Mouse (Mus musculus) heart, postnatal 25 days (tissue): ENCODE measurements around the gene Gm10840. TPM values are rescaled to one million over a fixed set of nuclear protein-coding genes. Genes with fewer than 3 reads are reported as not detected.
A peak's percentile ranks its signal among the peaks of the same experiment; 100 is the strongest.
"Not testable (repeated sequence)": the region's sequence is repeated elsewhere in the genome, so short reads cannot be mapped to it uniquely, and the experiment has no call there.

Experiments
- DNase-seq: peaks from one replicate; pipeline ENCODE4 v3.0.0; 2022; ENCODE audit warnings: low spot score
- intact Hi-C: fragments of 180-260 bp; cut with DNase I; formaldehyde crosslinking; loops from one replicate; pipeline ENCODE4 v1.15.1; 2025
- total RNA-seq, 2 experiments: library from RNA; stranded (reverse); gene quantifications; 2 replicates each; pipeline ENCODE4 v1.2.3; 2021

Gene Gm10840
- total RNA-seq, 2 experiments from 2014 or later: not detected

DNA sequence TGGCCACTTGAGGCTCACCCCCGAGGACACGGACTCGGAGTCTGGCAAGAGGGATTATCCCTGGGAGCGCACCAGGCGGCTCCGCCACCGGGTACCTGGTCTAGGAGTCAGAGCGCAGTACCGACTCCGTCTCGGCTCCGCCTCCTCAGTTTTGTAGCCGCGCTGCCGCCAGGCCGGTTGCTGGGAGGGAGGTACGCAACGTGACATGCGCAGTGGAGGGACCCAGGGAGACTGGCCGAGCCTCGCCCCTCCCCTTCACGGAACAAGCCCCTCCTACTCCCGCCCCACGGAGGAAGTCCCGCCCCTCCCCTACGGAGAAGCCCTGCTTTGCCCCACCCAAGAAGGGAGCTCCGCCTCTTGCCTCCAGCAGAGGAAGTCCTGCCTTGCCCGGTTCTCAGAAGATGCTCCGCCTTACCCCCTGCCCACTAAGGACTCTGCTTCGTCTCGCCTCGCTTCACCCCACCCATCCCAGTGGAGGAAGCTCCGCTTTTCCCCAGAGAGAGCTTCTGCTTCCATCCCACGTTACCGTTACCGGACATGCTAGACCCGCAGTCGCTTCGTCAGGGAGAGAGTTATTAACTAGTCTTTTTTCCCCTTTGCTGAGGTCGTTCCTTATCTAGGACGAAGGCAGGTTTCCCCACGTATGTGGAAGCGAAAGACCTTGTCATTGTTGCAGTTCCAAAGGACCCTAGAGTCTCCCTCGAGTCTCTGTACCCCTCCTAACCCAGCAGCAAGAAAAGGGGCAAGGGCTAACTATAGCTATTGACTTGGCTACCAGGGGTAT, 32.9 kb downstream of the Gm10840 start:
- intact Hi-C loops: loop anchor here (2.0 kb wide), 1 partner anchor 21 kb away; no protein-coding TSS in a partner anchor
- peak; percentile 93 for DNase-seq

- no peak for DNase-seq
- intact Hi-C loops: loop anchor here (2.0 kb wide), 1 partner anchor 21 kb away; no protein-coding TSS in a partner anchor
Measured at GRCm38 (mm10) chr11:106194155-106194541, 33.5 kb downstream of the Gm10840 start.

DNA sequence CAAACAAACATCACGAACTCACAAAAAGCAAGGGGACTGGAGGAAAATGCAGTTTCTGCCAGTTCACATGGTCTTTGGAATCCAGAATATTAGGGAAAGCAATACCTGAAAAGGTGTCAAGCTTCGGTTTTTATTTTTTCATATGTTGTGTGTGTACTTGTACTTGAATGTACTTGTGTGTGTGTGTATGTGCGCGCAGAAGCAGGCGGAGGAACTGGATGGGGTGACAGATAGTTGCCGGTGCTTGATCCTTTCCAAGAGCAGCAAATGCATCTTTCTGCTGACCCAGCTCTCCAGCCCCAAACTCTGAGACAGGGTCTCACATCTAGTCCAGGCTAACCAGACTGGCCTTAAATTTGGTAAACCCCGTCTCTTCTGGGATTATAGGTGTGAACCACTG, 34.2 kb downstream of the Gm10840 start:
- no peak for DNase-seq
- intact Hi-C loops: loop anchor here (2.0 kb wide), 1 partner anchor 20 kb away; no protein-coding TSS in a partner anchor

GRCm38 (mm10) chr11:106195341-106195740, 34.7 kb downstream of the Gm10840 start:
- intact Hi-C loops: loop anchor here (2.0 kb wide), 1 partner anchor 19 kb away; no protein-coding TSS in a partner anchor

DNA sequence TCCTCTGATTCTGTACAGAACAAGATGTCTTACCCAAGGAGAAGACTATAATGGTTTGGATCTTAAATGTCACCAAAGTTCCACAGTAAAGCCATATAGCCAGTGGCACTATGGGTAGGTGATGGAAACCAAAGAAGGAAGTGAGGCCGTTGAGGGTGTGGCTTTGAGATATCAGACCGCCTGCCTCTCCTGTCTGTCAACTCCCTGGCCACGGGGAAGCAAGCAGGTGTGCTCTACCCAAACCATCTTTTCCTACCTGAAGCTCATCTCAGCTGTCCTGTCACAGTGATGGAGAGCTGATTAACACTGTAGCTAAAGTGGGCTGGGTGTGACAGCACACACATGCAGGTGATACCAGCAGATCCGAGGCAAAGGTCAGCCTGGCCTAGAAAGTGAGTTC, 37.6 kb downstream of the Gm10840 start:
- intact Hi-C loops: no loop called here

More at GRCm38 (mm10) chr11:106195341-106195740, 34.7 kb downstream of the Gm10840 start:
- no peak for DNase-seq

GRCm38 (mm10) chr11:106199997-106200396, 39.3 kb downstream of the Gm10840 start:
- intact Hi-C loops, DNase-seq: not testable (repeated sequence)

More for the DNA sequence above, 37.6 kb downstream of the Gm10840 start:
- no peak for DNase-seq

GRCm38 (mm10) chr11:106200756-106201155, 40.1 kb downstream of the Gm10840 start:
- intact Hi-C loops: no loop called here
- no peak for DNase-seq

DNA sequence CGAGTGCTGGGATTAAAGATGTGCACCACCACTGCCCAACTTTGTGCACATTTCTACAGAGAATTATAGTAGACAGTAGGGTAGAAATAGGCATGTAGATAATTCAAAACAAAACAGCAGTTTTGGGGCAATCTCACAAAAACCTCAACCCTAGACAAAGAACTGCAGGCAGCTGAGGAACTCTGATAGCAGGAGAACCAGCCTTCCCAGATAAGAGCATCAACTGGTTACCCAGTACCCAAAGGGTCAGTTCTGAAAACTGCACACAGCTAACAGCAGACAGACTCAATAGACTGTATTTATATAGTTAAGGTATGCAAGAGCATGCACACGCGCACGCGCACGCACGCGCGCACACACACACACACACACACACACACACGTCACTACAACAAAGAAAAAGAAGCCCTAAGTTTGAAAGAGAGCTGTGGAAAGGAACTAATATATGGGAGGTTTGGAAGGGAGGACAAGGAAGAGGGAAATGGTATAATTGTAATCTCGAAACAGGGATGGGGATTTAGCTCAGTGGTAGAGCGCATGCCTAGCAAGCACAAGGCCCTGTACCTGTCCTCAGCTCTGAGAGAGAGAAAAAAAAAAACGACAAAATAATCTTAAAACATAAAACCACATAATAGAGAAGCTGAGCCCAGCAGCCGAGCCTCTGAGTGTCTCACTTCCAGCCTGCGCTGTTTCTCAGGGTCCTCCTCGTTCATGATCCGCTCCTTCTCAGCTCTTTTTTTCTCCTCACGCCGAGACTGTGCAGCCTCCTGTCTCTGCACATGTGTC, 40.9 kb downstream of the Gm10840 start:
- DNase-seq: no peak
- intact Hi-C loops: no loop called here

GRCm38 (mm10) chr11:106202123-106202465, 41.4 kb downstream of the Gm10840 start, which contains the start of gene Strada:
Gene Strada, minus strand, starts transcription at chr11:106202168.
- DNase-seq: no peak
- intact Hi-C loops: no loop called here

Other genes starting within 250 kb of the Gm10840 start
- gene Cyb561, start 207.5 kb upstream of the Gm10840 start, total RNA-seq: 10 to 100 TPM in 1 of 2 experiments, 1 to 10 TPM in 1; 7.9 to 11.9 TPM
- 10 to 100 TPM; 25.2 to 26.9 TPM for gene Ace, start 192.9 kb upstream of the Gm10840 start, total RNA-seq
- not detected for gene Ace3, start 166.2 kb upstream of the Gm10840 start, total RNA-seq
- under 1 TPM in 1 of 2 experiments, not detected in 1; 0.39 TPM for gene Kcnh6, start 152.7 kb upstream of the Gm10840 start, total RNA-seq
- 10 to 100 TPM; 41.0 to 42.6 TPM for gene Dcaf7, start 124.0 kb upstream of the Gm10840 start, total RNA-seq
- gene Taco1, start 94.8 kb upstream of the Gm10840 start, total RNA-seq: 10 to 100 TPM; 68.3 to 71.5 TPM
- gene Map3k3, start 76.2 kb upstream of the Gm10840 start, total RNA-seq: 10 to 100 TPM; 35.7 to 42.7 TPM
- 1 to 10 TPM; 4.3 to 5.9 TPM for gene Limd2, start within 50 bp of the Gm10840 start, total RNA-seq
- 1 to 10 TPM; 6.4 to 6.6 TPM for gene Strada, start 41.3 kb downstream of the Gm10840 start, total RNA-seq
- gene Ccdc47, start 55.5 kb downstream of the Gm10840 start, total RNA-seq: 10 to 100 TPM; 61.9 to 69.2 TPM
- 10 to 100 TPM; 24.5 to 25.7 TPM for gene Ddx42, start 56.1 kb downstream of the Gm10840 start, total RNA-seq
- gene Ftsj3, start 95.2 kb downstream of the Gm10840 start, total RNA-seq: 10 to 100 TPM; 20.8 to 21.8 TPM
- 100 to 1,000 TPM; 103 to 107 TPM for gene Psmc5, start 95.3 kb downstream of the Gm10840 start, total RNA-seq
- gene Smarcd2, start 112.1 kb downstream of the Gm10840 start, total RNA-seq: 10 to 100 TPM; 17.7 to 21.5 TPM
- not detected for gene Tcam1, start 115.8 kb downstream of the Gm10840 start, total RNA-seq
- not detected for gene Gh, start 141.0 kb downstream of the Gm10840 start, total RNA-seq
- 1 to 10 TPM; 1.3 to 2.8 TPM for gene Cd79b, start 153.9 kb downstream of the Gm10840 start, total RNA-seq
- 1 to 10 TPM; 9.7 to 9.9 TPM for gene Scn4a, start 192.4 kb downstream of the Gm10840 start, total RNA-seq
- gene Prr29, start 204.6 kb downstream of the Gm10840 start, total RNA-seq: under 1 TPM; 0.73 to 0.95 TPM
- gene Icam2, start 227.2 kb downstream of the Gm10840 start, total RNA-seq: 10 to 100 TPM; 26.1 to 32.0 TPM